Mouse (Mus musculus) kidney, postnatal 25 days (tissue): Measurements from ENCODE around the gene Gm648.
"Not testable (repeated sequence)": the region's sequence is repeated elsewhere in the genome, so short reads cannot be mapped to it uniquely, and the experiment has no call there.

Source experiments
- DNase-seq, 2 experiments: peaks; one replicate each; pipeline ENCODE4 v3.0.0; 2021; ENCODE audit warnings: mixed read lengths in 2 of 2

Gene Gm648

DNA sequence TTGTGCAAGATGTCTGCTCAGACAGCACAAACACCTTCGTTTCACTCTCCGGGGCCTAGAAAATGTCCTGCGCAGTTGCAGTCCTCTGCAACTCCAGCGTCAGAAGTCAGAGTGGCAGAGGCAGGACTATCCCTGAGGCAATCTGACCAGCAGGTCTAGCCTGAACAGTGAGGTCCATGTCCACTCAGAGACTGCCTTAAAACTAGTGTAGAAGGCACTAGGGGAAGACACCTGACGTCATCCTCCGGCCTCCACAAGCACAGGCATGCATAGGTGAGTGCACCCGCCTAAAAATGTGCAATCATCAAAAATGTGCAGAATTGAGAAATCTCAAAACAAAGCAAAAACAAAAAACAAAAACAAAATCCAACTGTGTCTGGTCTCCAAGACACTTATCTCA, at the start of gene Gm648:
Gene Gm648, minus strand, starts transcription at position 101 of the 400 bp plus-strand sequence.
- no peak for DNase-seq

DNA sequence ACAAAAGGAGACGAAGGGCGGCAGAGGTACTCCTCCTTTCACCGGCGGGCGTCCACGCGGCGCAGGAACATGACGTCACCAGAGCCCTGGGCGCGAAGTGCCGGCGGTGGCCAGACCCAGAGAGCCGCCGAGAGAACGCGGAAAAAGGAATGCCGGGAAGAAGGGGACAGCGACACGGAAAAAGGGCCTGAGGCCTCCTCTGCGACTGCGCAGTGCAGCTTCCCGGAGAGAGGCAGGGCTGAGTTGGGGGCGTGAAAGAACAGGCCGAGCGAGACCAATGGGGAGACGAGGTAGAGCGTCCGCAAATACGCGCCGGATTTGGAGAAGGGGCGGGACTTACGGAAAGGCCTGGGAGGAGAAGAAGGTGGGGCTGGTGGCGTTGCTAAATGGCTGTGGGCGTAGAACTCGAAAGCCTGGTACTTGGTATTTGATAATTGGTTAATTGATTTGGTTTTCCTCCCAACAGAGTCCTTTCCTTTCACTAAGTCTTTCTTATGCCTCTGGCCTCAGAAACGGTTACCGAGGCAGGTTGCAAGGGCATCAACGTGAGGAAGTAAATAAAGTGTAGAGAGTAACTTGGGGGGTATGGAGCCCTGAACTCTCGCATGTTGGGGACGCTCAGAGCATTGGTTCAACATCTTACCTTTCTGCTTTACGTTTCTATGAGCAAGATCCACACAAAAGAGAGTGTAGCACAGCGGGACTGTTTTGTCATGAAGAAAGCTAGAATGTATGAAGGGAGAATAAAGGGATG, 48.7 kb upstream of the Gm648 start, which contains the start of gene Mmgt1:
Gene Mmgt1, minus strand, starts transcription at position 183 of the 754 bp plus-strand sequence.
- peak; percentile 90 to 97 for DNase-seq

DNA sequence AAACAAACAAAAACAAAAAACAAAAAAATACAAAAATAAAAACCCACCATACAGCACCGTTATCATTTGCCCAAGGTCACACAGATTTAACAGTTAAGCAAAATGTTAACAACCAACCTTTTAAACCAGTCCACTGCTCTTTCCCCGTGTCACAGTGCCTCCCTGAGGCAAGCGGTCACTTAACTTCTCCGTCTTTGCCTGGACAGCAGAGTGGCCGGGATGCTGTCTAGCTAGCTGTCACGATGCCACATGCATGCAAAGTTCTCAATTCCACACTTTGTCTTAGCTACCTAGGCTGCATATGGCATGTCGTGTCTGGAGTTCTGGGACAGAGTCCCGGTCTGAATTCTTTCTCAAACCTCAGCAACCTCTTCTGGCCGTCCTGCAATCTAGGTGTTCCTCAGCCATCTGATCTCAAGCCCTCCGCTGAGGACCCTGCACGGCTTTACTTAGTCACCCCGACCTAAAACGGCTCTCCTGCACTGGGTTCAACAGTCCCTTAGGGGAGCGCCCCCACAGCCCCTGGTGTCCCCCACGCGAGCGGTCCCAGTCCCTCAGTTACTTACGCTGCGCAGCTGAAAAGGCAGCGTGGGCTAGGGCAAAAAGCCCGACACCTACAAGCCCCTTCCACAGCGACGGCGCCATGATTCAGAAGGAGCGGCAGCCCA, 47.9 kb upstream of the Gm648 start:
- peak; percentile 8 to 52 for DNase-seq

DNA sequence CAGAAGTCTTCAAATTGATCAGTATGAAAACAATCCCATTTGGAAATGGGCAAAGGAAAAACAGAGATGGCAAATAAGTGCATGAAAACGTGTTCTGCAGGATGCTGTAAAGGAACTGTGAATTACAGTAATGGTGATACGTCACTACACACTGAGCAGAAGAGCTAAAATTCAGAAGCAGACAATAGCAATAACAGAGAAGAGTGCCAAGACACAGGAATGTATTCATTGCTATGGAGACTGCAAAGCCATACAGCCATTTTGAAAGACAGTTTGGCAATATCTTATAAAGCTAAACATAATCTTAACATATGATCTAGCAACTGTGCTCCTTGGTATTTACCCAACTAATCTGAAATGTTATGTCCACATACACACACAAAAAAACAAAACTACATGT, 28.8 kb upstream of the Gm648 start:
- DNase-seq, result no peak

DNA sequence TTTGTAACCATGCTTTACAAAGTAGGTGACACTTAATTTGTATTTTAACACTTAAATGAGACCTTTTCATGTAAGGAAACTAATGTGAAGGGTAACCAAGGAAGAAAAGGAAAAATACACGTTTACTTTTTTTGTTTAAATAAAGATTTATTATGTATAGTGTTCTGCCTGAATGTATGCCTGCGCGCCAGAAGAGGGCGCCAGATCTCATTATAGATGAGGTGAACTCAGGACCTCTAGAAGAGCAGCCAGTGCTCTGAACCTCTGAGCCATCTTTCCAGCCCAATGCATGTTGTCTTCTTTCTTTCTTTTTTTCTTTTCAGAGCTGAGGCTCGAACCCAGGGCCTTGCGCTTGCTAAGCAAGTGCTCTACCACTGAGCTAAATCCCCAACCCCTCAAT, 23.1 kb upstream of the Gm648 start:
- DNase-seq, result peak in 1 of 2 experiments; percentile 30

DNA sequence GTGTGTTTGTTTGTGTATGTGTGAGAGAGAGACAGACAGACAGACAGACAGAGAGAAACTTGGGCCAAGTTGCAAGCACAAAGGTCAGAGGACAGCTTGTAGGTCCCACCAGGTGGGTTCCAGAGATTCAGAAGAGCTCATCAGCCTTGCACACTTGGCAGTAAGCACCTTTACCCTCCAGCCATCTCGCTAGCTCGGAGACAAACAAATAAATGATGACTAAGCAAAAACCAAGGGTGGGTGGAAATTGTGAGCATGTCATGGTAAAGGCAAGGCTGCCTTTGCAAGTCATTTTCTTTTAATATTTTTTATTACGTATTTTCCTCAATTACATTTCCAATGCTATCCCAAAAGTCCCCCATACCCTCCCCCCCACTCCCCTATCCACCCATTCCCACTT, 4.2 kb upstream of the Gm648 start:
- DNase-seq, result no peak

DNA sequence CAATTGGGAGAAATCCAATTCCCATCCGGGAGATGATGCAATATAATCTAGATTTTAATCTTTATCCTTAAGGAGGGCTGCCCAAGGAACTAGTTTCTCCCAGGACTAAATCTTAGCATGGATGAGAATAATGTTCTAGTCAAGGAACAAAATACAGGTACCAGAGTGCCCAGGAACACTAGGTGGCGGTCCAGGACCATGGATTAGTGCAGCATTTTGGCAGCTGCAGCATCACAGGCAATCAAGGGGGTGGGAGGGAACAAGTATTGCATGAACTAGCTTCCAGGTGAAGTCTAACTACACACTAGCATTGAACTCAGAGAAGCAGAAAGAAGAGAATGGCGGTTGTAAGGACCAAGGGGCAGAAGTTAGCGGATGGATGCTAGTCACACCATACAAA, 12.2 kb downstream of the Gm648 start:
- DNase-seq, result peak; percentile 38

DNA sequence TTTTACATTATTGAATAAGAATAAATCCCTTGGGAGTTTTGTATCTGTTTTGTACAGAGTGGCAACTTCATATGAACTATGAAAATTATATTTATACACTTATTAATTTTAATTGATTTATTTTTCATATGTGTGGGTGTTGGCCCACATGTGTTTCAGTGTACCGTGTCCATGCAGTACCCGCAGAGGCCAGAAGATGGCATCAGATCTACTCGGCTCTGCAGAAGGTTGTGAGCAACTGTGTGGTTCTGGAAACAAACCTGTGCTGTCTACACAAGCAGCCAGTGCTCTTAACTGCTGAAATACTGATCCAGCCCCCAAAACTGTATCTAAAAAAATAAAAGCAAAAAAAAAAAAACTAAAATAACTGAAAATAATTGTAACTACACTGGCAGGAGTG, 18.1 kb downstream of the Gm648 start:
- peak; percentile 63 to 77 for DNase-seq

DNA sequence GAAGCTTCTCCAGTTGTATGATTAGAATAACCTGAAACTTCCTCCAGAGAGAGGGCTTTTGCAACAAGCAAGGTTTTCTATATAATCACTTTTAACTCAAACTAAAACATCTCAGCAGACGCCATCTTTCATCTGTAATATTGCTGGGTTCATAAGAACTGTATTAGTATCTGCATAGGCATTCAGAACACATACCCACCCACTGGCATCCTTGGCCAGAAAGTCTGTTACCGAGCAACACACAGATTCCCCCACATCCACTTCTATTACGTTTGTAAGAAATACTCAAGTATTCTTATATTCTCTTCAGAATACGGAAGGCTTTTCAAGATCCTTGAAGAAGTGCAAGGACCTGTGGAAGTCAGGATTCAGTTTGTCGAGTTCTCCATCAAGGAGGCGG, 25.0 kb downstream of the Gm648 start, which contains the start of gene Gm10477:
Gene Gm10477, plus strand, starts transcription at position 301 of the 400 bp plus-strand sequence.
- DNase-seq, result not testable (repeated sequence)

DNA sequence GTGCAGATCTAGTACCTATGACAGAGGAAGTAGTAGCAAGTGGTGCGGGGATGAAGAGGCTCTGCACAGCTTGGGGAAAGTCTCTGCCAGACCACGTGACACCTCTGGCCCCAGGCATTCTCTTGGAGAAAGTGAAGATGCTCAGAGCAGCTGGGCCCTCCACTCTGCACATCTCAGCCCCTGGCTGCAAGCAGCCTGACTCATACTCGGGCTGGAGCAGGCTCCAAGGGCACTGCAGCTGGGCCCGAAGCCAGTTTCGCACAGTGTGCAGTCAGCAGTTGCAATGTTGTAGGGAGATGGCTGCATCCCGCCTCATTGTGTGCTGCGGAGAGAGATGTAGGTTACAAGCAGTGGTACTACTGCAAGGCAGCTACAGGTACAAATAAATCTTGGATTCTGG, 52.2 kb downstream of the Gm648 start:
- peak in 1 of 2 experiments; percentile 31 for DNase-seq
